Mouse (Mus musculus): ENCODE measurements around the gene Spag16. TPM values are rescaled to one million over a fixed set of nuclear protein-coding genes. Genes with fewer than 3 reads are reported as not detected.
A peak's percentile ranks its signal among the peaks of the same experiment; 100 is the strongest.

Spag16 gene
- polyA plus RNA-seq, 1 experiment, result 117 TPM

- Histone ChIP-seq H3K36me3 (ENCODE audit: control insufficient read depth, insufficient read depth, low read length) (no peaks in the 10 kb centered on the region), H3K27ac (ENCODE audit: control insufficient read depth, insufficient read depth, low read depth, low read length) (no peak within 1 kb of the TSS), H3K4me1 (ENCODE audit: control insufficient read depth, insufficient read depth, low read length) (no peaks in the 10 kb centered on the region), H3K27me3 (ENCODE audit: control insufficient read depth, insufficient read depth, low read length) (no peaks in the 10 kb centered on the region), H3K4me3 (ENCODE audit: control insufficient read depth, low read depth, low read length) (no peak within 1 kb of the TSS)
- 0 out of 2 replicates have a peak, but pooled peaks have one; percentile 7 for TF ChIP-seq CTCF (IDR thresholded peaks at IDR 0.05; ENCODE audit: control insufficient read depth, insufficient read depth, insufficient replicate concordance, low read depth, low read length)
- no peak for TF ChIP-seq POLR2A (IDR thresholded peaks at IDR 0.05; ENCODE audit: control insufficient read depth, low read depth, low read length)
These were observed 898.9 kb downstream of the Spag16 start, which contains the start of gene Vwc2l for GRCm38 (mm10) chr1:70725655-70726066. TSS of gene Vwc2l (plus strand) at chr1:70725715.

Other genes starting within 250 kb of the Spag16 start
- gene Ikzf2, start 139.7 kb upstream of the Spag16 start, polyA plus RNA-seq (2012; rRNA removed), result 0.19 and 0.29 TPM in 2 replicates